Mouse (Mus musculus): ENCODE data around the gene Srpk1. TPM values are rescaled to one million over a fixed set of nuclear protein-coding genes. Genes with fewer than 3 reads are reported as not detected.

The Srpk1 gene
- polyA plus RNA-seq, 1 experiment: 47.5 TPM

DNA sequence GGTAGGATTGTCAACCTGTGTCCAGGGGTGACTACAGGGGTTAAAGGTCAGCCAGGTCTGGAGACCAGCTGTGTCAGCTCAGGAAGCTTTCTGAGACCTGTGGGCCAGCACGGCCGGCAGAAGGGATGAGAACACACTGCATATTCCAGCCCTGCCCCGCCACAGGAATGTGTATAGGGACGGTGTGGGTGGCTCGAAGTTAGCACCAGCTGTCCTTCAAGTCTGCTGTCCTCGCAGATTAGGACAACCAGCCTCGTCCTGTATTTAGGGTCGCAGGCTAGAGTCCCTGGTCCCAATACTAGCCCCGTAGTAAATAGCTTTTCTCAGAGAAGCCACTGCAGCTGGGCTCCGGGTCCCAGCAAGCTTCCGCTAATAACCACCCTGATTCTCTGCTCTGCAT, 74.0 kb downstream of the Srpk1 start:
- TF ChIP-seq CTCF (IDR thresholded peaks at IDR 0.05; ENCODE audit: borderline replicate concordance, insufficient read depth, low read depth, low read length) (no peak), POLR2A (IDR thresholded peaks at IDR 0.05; ENCODE audit: borderline replicate concordance, insufficient read depth, low read length) (no peak)
- no peak for DNase-seq
- no peaks in the 10 kb centered on the region for H3K4me1 ChIP-seq (ENCODE audit: control insufficient read depth, insufficient read depth, low read length)
- 74% methylated on average over 11 of the region's 11 CpGs for WGBS
- no peak overlapping the region for H3K27ac ChIP-seq (ENCODE audit: insufficient read depth, low read length)
- H3K4me3 ChIP-seq (replicated peaks; ENCODE audit: insufficient read depth, low read depth, low read length): no peak overlapping the region
- H3K27me3 ChIP-seq (ENCODE audit: control insufficient read depth, insufficient read depth, low read length): no peaks in the 10 kb centered on the region

- WGBS: 86% methylated on average over 1 of the region's 1 CpGs
- no peak for DNase-seq
- Histone ChIP-seq H3K27me3 (ENCODE audit: control insufficient read depth, insufficient read depth, low read length) (no peaks in the 10 kb centered on the region), H3K4me1 (ENCODE audit: control insufficient read depth, insufficient read depth, low read length) (no peaks in the 10 kb centered on the region), H3K27ac (ENCODE audit: insufficient read depth, low read length) (no peak overlapping the region), H3K4me3 (replicated peaks; ENCODE audit: insufficient read depth, low read depth, low read length) (no peak overlapping the region)
- TF ChIP-seq CTCF (IDR thresholded peaks at IDR 0.05; ENCODE audit: borderline replicate concordance, insufficient read depth, low read depth, low read length): no peak
These were observed 75.6 kb downstream of the Srpk1 start for GRCm38 (mm10) chr17:28546925-28547324.

DNA sequence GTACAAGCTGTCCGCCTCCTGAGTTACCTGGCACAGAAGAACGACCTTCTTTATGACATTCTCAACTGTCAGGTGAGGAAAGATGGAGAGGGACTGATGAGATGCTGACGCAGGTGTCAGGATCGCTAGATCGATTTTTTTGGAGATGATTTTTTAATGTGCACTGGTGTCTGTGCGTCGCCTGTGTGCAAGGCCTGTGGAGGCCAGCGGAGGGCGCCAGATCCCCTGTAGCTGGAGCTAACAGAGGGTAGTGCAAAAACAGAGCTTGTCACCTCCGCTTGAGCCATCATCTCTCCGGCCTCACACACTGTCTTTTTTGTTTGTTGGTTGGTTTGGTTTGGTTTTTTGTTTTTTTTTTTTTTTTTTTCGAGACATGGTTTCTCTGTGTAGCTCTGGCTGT, 84.6 kb downstream of the Srpk1 start:
- DNase-seq: no peak
- no peaks in the 10 kb centered on the region; the same call in 1 of the 2 replicates for H3K27me3 ChIP-seq (ENCODE audit: control insufficient read depth, insufficient read depth, low read length)
- 53% methylated on average over 12 of the region's 12 CpGs for WGBS
- no peak overlapping the region for H3K27ac ChIP-seq (ENCODE audit: insufficient read depth, low read length)
- H3K4me3 ChIP-seq (replicated peaks; ENCODE audit: insufficient read depth, low read depth, low read length): no peak overlapping the region
- TF ChIP-seq POLR2A (IDR thresholded peaks at IDR 0.05; ENCODE audit: borderline replicate concordance, insufficient read depth, low read length) (no peak), CTCF (IDR thresholded peaks at IDR 0.05; ENCODE audit: borderline replicate concordance, insufficient read depth, low read depth, low read length) (no peak)
- no peaks in the 10 kb centered on the region for H3K4me1 ChIP-seq (ENCODE audit: control insufficient read depth, insufficient read depth, low read length)

Other genes starting within 250 kb of the Srpk1 start
- gene Fkbp5, start 105.2 kb downstream of the Srpk1 start, polyA plus RNA-seq (2012; rRNA removed): 8.6 and 8.9 TPM in 2 replicates
- not detected in 2 replicates for gene Armc12, start 91.9 kb downstream of the Srpk1 start, polyA plus RNA-seq (2012; rRNA removed)
- not detected in 2 replicates for gene Clpsl2, start 73.3 kb downstream of the Srpk1 start, polyA plus RNA-seq (2012; rRNA removed)
- gene Clps, start 61.9 kb downstream of the Srpk1 start, polyA plus RNA-seq (2012; rRNA removed): 0.28 TPM in 1 of 2 replicates, not detected in the other
- 17.8 and 20.4 TPM in 2 replicates for gene Lhfpl5, start 47.1 kb downstream of the Srpk1 start, polyA plus RNA-seq (2012; rRNA removed)
- 4.9 and 5.5 TPM in 2 replicates for gene Slc26a8, start 67.5 kb upstream of the Srpk1 start, polyA plus RNA-seq (2012; rRNA removed)
- 114 and 116 TPM in 2 replicates for gene Mapk14, start 68.6 kb upstream of the Srpk1 start, polyA plus RNA-seq (2012; rRNA removed)
- 1.0 and 2.0 TPM in 2 replicates for gene AC170998.1, start 103.4 kb upstream of the Srpk1 start, polyA plus RNA-seq (2012; rRNA removed)
- 5.6 TPM in 2 replicates for gene Mapk13, start 146.6 kb upstream of the Srpk1 start, polyA plus RNA-seq (2012; rRNA removed)
- gene Brpf3, start 178.4 kb upstream of the Srpk1 start, polyA plus RNA-seq (2012; rRNA removed): 28.1 and 32.3 TPM in 2 replicates
- gene Pnpla1, start 235.7 kb upstream of the Srpk1 start, polyA plus RNA-seq (2012; rRNA removed): 0.03 and 0.05 TPM in 2 replicates